Mouse (Mus musculus) liver, embryonic 14.5 days (tissue): ENCODE data around the gene Pigr.

Experiments
- CTCF ChIP-seq: IDR thresholded peaks from 2 replicates; pipeline ENCODE4 v1.5.1; 2016; ENCODE audit warnings: antibody characterized with exemption, low read depth, control low read depth
- EP300 ChIP-seq: IDR thresholded peaks from 2 replicates; pipeline ENCODE4 v1.6.1; 2016; ENCODE audit warnings: antibody characterized with exemption, low read depth

DNA sequence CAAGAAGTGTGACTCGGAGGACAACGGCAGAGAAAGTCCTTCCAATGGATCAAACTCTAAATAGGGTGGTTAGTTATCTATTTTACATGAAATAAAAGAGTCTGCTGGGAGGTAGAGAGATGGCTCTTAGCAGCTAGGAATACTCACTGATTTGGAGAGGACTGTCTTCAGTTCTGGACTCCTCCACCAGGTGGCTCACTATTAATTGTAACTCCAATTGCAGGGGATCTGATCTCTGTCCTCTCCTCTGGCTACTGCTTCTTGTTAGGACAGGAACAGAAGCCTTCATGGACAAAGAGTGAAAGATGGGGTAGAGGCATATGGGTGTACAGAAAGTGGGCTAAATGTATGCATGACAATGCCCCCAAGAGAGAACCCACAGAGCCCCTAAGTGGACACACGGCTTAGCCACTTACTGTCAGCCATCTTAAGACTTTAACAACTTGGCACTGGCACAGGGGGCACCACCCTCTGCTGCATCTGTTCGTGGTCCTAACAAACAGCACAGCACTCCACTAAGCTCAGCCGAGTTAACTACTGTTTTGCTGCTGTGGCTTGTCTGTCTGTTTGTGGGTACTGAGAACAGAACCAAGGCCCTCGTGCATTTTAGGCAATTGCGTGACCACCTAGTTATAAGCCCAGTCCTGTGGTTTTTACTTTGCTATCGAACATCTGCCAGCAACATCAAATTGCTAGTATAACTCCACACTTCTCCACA, 29.4 kb upstream of the Pigr start:
- TF ChIP-seq CTCF, result peak; percentile 65
- no peak for TF ChIP-seq EP300
